Mouse (Mus musculus) liver, adult 2 months (tissue): ENCODE measurements at regions not wholly inside any gene's neighbourhood (a gene's known extent, or its start where the extent isn't known, plus 50 kb on each side); places are given as distances from the start of the nearest gene placed in this dataset.
A peak's percentile ranks its signal among the peaks of the same experiment; 100 is the strongest.

Source experiments
- DNase-seq: peaks from one replicate; pipeline ENCODE4 v3.0.0-alpha.2; 2011; ENCODE audit warnings: low read depth, low spot score; ENCODE audit errors: extremely low read depth
- H3K27ac ChIP-seq: fragments of 200-500 bp; replicated peaks from 2 replicates; pipeline ENCODE4 v1.5.1; 2012; ENCODE audit warnings: low read depth, mild to moderate bottlenecking, control low read depth, inconsistent platforms, low read length; ENCODE audit not compliant: insufficient read depth
- H3K27me3 ChIP-seq: fragments of 200-500 bp; 2 replicates; pipeline ENCODE4 v1.6.1; 2012; ENCODE audit warnings: mild to moderate bottlenecking, moderate library complexity, low read length, inconsistent platforms; ENCODE audit not compliant: control insufficient read depth, insufficient read depth
- H3K36me3 ChIP-seq: fragments of 200-500 bp; 2 replicates; pipeline ENCODE4 v1.6.1; 2012; ENCODE audit warnings: low read length, inconsistent platforms; ENCODE audit not compliant: control insufficient read depth, insufficient read depth
- H3K4me1 ChIP-seq: fragments of 200-500 bp; 2 replicates; pipeline ENCODE4 v1.6.1; 2011; ENCODE audit warnings: low read length; ENCODE audit not compliant: control insufficient read depth, insufficient read depth
- H3K4me3 ChIP-seq: fragments of 200-500 bp; 2 replicates; pipeline ENCODE4 v1.5.1; 2011; ENCODE audit warnings: low read depth, mild to moderate bottlenecking, control low read depth, low read length, moderate library complexity; ENCODE audit not compliant: insufficient read depth
- H3K79me2 ChIP-seq: fragments of 200-500 bp; 2 replicates; pipeline ENCODE4 v1.6.1; 2012; ENCODE audit warnings: inconsistent platforms, mild to moderate bottlenecking, low read length, moderate library complexity; ENCODE audit not compliant: control insufficient read depth, insufficient read depth
- H3K9ac ChIP-seq: fragments of 200-500 bp; 2 replicates; pipeline ENCODE4 v1.6.1; 2012; ENCODE audit warnings: low read depth, mild to moderate bottlenecking, control low read depth, inconsistent platforms, low read length
- CTCF ChIP-seq: fragments of 200-500 bp; IDR thresholded peaks from 2 replicates; pipeline ENCODE4 v1.5.1; 2011; ENCODE audit warnings: low read depth, low read length, control low read depth
- POLR2A ChIP-seq: fragments of 200-500 bp; IDR thresholded peaks from 2 replicates; pipeline ENCODE4 v1.6.1; 2011; ENCODE audit warnings: low read length, control low read depth; ENCODE audit not compliant: insufficient read depth; ENCODE audit errors: extremely low read depth
- WGBS: fragments of 180-500 bp; shearing (Covaris S2); methylation state at CpG from one replicate; pipeline ENCODE4 v1.1.7; 2018; 5-methylcytosine and 5-hydroxymethylcytosine counted together

GRCm38 (mm10) chr1:161575171-161575570 is 80.7 kb downstream of the Tnfsf18 start:
- no peaks in the 10 kb centered on the region; the same call in 1 of the 2 replicates for H3K27me3 ChIP-seq
- H3K4me3 ChIP-seq: no peak overlapping the region
- H3K9ac ChIP-seq: no peak overlapping the region
- no peaks in the 10 kb centered on the region for H3K79me2 ChIP-seq
- no peak overlapping the region for H3K27ac ChIP-seq
- WGBS: 92% methylated on average over 5 of the region's 5 CpGs
- no peaks in the 10 kb centered on the region for H3K36me3 ChIP-seq
- TF ChIP-seq CTCF (no peak), POLR2A (no peak)
- H3K4me1 ChIP-seq: no peaks in the 10 kb centered on the region
- no peak for DNase-seq

DNA sequence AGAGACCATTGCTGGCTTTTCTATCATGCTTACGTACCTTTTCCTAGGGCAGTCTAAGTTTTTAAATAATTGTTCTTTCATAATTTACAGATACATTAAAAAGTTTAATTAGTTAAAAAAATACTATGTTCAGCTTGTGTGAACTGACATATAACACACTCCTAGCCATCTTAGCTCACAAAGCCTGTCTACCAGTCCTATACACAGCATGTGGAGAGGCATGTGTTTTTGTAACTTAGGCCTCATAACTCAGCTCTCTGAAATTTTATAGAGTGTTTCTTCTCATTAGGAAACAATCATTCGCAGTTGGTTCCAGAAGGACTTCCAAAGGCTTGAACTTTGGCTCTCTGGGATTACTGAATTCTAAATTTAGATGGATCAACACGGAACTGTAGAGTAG is 76.3 kb downstream of the Tnfsf18 start:
- no peaks in the 10 kb centered on the region for H3K79me2 ChIP-seq
- H3K27me3 ChIP-seq: no peaks in the 10 kb centered on the region
- H3K9ac ChIP-seq: no peak overlapping the region
- no peak for DNase-seq
- no peaks in the 10 kb centered on the region for H3K36me3 ChIP-seq
- no peak for TF ChIP-seq POLR2A
- TF ChIP-seq CTCF: no peak
- H3K4me3 ChIP-seq: no peak overlapping the region
- WGBS: 76% methylated on average over 3 of the region's 3 CpGs
- no peak overlapping the region for H3K27ac ChIP-seq
- no peaks in the 10 kb centered on the region for H3K4me1 ChIP-seq

DNA sequence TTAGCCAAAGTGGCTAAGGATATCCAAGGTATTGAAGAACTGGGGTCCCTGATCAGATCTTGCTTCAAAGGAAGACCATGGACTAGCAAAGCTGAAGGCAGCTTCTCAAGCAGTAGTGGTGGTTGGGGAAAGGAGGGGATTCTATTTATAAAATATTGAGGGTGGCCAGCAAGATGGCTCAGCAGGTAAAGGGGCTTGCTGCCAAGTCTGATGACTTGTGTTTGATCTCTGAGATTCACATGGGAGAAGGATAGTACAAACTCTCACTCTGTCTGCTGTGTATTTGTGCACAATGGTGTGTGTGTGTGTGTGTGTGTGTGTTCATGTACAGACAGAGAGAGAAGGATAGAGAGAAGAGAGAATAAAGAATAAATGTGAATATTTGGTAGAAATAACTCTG is 73.4 kb downstream of the Tnfsf18 start:
- H3K36me3 ChIP-seq: no peaks in the 10 kb centered on the region

GRCm38 (mm10) chr1:161560368-161560767 is 65.9 kb downstream of the Tnfsf18 start:
- H3K9ac ChIP-seq: no peak overlapping the region
- no peaks in the 10 kb centered on the region for H3K4me1 ChIP-seq
- TF ChIP-seq POLR2A (no peak), CTCF (no peak)
- WGBS: 69% methylated on average over 3 of the region's 3 CpGs
- no peak overlapping the region for H3K4me3 ChIP-seq
- no peaks in the 10 kb centered on the region for H3K36me3 ChIP-seq
- no peaks in the 10 kb centered on the region for H3K27me3 ChIP-seq
- peak; percentile 29 for DNase-seq
- H3K79me2 ChIP-seq: no peaks in the 10 kb centered on the region
- no peak overlapping the region for H3K27ac ChIP-seq

More for the DNA sequence above, 73.4 kb downstream of the Tnfsf18 start:
- no peak overlapping the region for H3K27ac ChIP-seq
- no peaks in the 10 kb centered on the region for H3K4me1 ChIP-seq
- TF ChIP-seq POLR2A (no peak), CTCF (no peak)
- no peak overlapping the region for H3K4me3 ChIP-seq
- H3K79me2 ChIP-seq: no peaks in the 10 kb centered on the region
- no peaks in the 10 kb centered on the region for H3K27me3 ChIP-seq
- no peak overlapping the region for H3K9ac ChIP-seq
- no peak for DNase-seq
